Mouse (Mus musculus): Measurements from ENCODE around the gene Hist1h2ab. TPM values are rescaled to one million over a fixed set of nuclear protein-coding genes. Genes with fewer than 3 reads are reported as not detected.

Gene Hist1h2ab
- 38.9 to 112 TPM (median 74.0 TPM) in 4 replicates for total RNA-seq (2023)

GRCm38 (mm10) chr13:23750839-23751477, at the start of gene Hist1h2ab:
Gene Hist1h2ab (plus strand): TSS chr13:23751126.

GRCm38 (mm10) chr13:23710374-23711089, 40.4 kb upstream of the Hist1h2ab start, which contains the start of gene Hfe:
Gene Hfe (minus strand): TSS chr13:23710854.

GRCm38 (mm10) chr13:23738677-23739068, 12.3 kb upstream of the Hist1h2ab start, which contains the start of gene Hist1h1c:
Gene Hist1h1c (plus strand): TSS chr13:23738808.

GRCm38 (mm10) chr13:23745381-23746161, 5.4 kb upstream of the Hist1h2ab start, which contains the start of gene Hist1h3c:
Gene Hist1h3c (minus strand): TSS chr13:23745602.

GRCm38 (mm10) chr13:23746201-23747080, 4.5 kb upstream of the Hist1h2ab start, which contains the start of gene Hist1h2bb:
Gene Hist1h2bb (plus strand): TSS chr13:23746734.

GRCm38 (mm10) chr13:23752067-23752741, 1.3 kb downstream of the Hist1h2ab start, which contains the start of gene Hist1h3b:
Gene Hist1h3b (plus strand): TSS chr13:23752267.

GRCm38 (mm10) chr13:23756790-23757189, 5.9 kb downstream of the Hist1h2ab start, which contains the start of gene Hist1h4b:
Gene Hist1h4b (plus strand): TSS chr13:23757013.

GRCm38 (mm10) chr13:23760972-23761864, 10.3 kb downstream of the Hist1h2ab start, which contains the start of gene Hist1h4a:
Gene Hist1h4a (minus strand): TSS chr13:23761230.

GRCm38 (mm10) chr13:23761871-23762821, 11.2 kb downstream of the Hist1h2ab start, which contains the start of gene Hist1h3a:
Gene Hist1h3a (minus strand): TSS chr13:23762386.

GRCm38 (mm10) chr13:23763586-23764323, 12.8 kb downstream of the Hist1h2ab start, which contains the start of gene Hist1h1a:
Gene Hist1h1a (plus strand): TSS chr13:23763666.

GRCm38 (mm10) chr13:23769613-23770012, 18.7 kb downstream of the Hist1h2ab start, which contains the start of gene Trim38:
Gene Trim38 (plus strand): TSS chr13:23769913.

Other genes with a start within 250 kb of the Hist1h2ab start
- gene Hist1h4h, start 220.1 kb upstream of the Hist1h2ab start, total RNA-seq (2023) = 312 to 413 TPM (median 355 TPM) in 4 replicates
- gene Hist1h2af, start 217.2 kb upstream of the Hist1h2ab start, total RNA-seq (2023) = 8.2 to 18.3 TPM (median 14.4 TPM) in 4 replicates
- 4.0 to 5.5 TPM (median 4.9 TPM) in 3 of 4 replicates, not detected in the other for gene Hist1h3g, start 215.7 kb upstream of the Hist1h2ab start, total RNA-seq (2023)
- 9.7 to 15.7 TPM (median 11.4 TPM) in 4 replicates for gene Hist1h2bh, start 207.7 kb upstream of the Hist1h2ab start, total RNA-seq (2023)
- 116 to 135 TPM (median 127 TPM) in 4 replicates for gene Hist1h3f, start 207.1 kb upstream of the Hist1h2ab start, total RNA-seq (2023)
- gene Hist1h4f, start 199.5 kb upstream of the Hist1h2ab start, total RNA-seq (2023) = 64.1 to 86.2 TPM (median 72.6 TPM) in 4 replicates
- gene Hist1h1d, start 197.9 kb upstream of the Hist1h2ab start, total RNA-seq (2023) = 20.7 to 25.2 TPM (median 22.9 TPM) in 4 replicates
- gene Hist1h3e, start 188.8 kb upstream of the Hist1h2ab start, total RNA-seq (2023) = 302 to 339 TPM (median 312 TPM) in 4 replicates
- 20.2 to 28.2 TPM (median 23.3 TPM) in 4 replicates for gene Hist1h2ae, start 179.9 kb upstream of the Hist1h2ab start, total RNA-seq (2023)
- 455 to 535 TPM (median 493 TPM) in 4 replicates for gene Hist1h2bg, start 179.7 kb upstream of the Hist1h2ab start, total RNA-seq (2023)
- 223 to 279 TPM (median 234 TPM) in 4 replicates for gene Hist1h2bf, start 176.9 kb upstream of the Hist1h2ab start, total RNA-seq (2023)
- 18.6 to 61.8 TPM (median 42.9 TPM) in 4 replicates for gene Hist1h2ad, start 176.7 kb upstream of the Hist1h2ab start, total RNA-seq (2023)
- gene Hist1h3d, start 175.4 kb upstream of the Hist1h2ab start, total RNA-seq (2023) = 33.1 to 41.7 TPM (median 35.9 TPM) in 4 replicates
- gene Hist1h4d, start 169.5 kb upstream of the Hist1h2ab start, total RNA-seq (2023) = 149 to 174 TPM (median 170 TPM) in 4 replicates
- 31.4 to 39.8 TPM (median 37.8 TPM) in 4 replicates for gene Hist1h2be, start 130.0 kb upstream of the Hist1h2ab start, total RNA-seq (2023)
- gene Hist1h1e, start 128.6 kb upstream of the Hist1h2ab start, total RNA-seq (2023) = 317 to 365 TPM (median 333 TPM) in 4 replicates
- 9.3 to 10.9 TPM (median 9.8 TPM) in 4 replicates for gene Hist1h2ac, start 67.2 kb upstream of the Hist1h2ab start, total RNA-seq (2023)
- 16.6 to 23.0 TPM (median 18.7 TPM) in 4 replicates for gene Hist1h2bc, start 66.9 kb upstream of the Hist1h2ab start, total RNA-seq (2023)
- 0.67 to 1.3 TPM in 2 of 4 replicates, not detected in the others for gene Hist1h1t, start 55.3 kb upstream of the Hist1h2ab start, total RNA-seq (2023)
- 174 to 205 TPM (median 189 TPM) in 4 replicates for gene Hist1h4c, start 52.7 kb upstream of the Hist1h2ab start, total RNA-seq (2023)
- gene Hfe, start 40.3 kb upstream of the Hist1h2ab start, total RNA-seq (2023) = 0.48 to 1.5 TPM (median 1.1 TPM) in 4 replicates
- gene Hist1h1c, start 12.3 kb upstream of the Hist1h2ab start, total RNA-seq (2023) = 857 to 1,008 TPM (median 880 TPM) in 4 replicates
- 9.0 to 14.7 TPM (median 11.7 TPM) in 4 replicates for gene Hist1h3c, start 5.5 kb upstream of the Hist1h2ab start, total RNA-seq (2023)
- gene Hist1h2bb, start 4.4 kb upstream of the Hist1h2ab start, total RNA-seq (2023) = 65.5 to 82.0 TPM (median 72.9 TPM) in 4 replicates
- gene Hist1h3b, start 1.1 kb downstream of the Hist1h2ab start, total RNA-seq (2023) = 29.5 to 64.1 TPM (median 35.4 TPM) in 4 replicates
- 81.8 to 123 TPM (median 110 TPM) in 4 replicates for gene Hist1h4b, start 5.9 kb downstream of the Hist1h2ab start, total RNA-seq (2023)
- 189 to 269 TPM (median 202 TPM) in 4 replicates for gene Hist1h4a, start 10.1 kb downstream of the Hist1h2ab start, total RNA-seq (2023)
- gene Hist1h3a, start 11.3 kb downstream of the Hist1h2ab start, total RNA-seq (2023) = 385 to 444 TPM (median 390 TPM) in 4 replicates
- 35.5 to 38.6 TPM (median 37.0 TPM) in 4 replicates for gene Hist1h1a, start 12.5 kb downstream of the Hist1h2ab start, total RNA-seq (2023)
- not detected in 4 replicates for gene Trim38, start 18.8 kb downstream of the Hist1h2ab start, total RNA-seq (2023)
- not detected in 4 replicates for gene Slc17a2, start 55.9 kb downstream of the Hist1h2ab start, total RNA-seq (2023)
- gene Slc17a3, start 88.3 kb downstream of the Hist1h2ab start, total RNA-seq (2023) = not detected in 4 replicates
- gene Slc17a1, start 116.6 kb downstream of the Hist1h2ab start, total RNA-seq (2023) = not detected in 4 replicates
- not detected in 4 replicates for gene Slc17a4, start 163.9 kb downstream of the Hist1h2ab start, total RNA-seq (2023)
- not detected in 4 replicates for gene Hist1h2ba, start 183.0 kb downstream of the Hist1h2ab start, total RNA-seq (2023)
- not detected in 4 replicates for gene Hist1h2aa, start 183.3 kb downstream of the Hist1h2ab start, total RNA-seq (2023)
- gene Scgn, start 240.1 kb downstream of the Hist1h2ab start, total RNA-seq (2023) = not detected in 4 replicates

Data from B cell, adult 62 days (primary cell).